Mouse (Mus musculus): ENCODE data around the gene Rfwd3. TPM values are rescaled to one million over a fixed set of nuclear protein-coding genes. Genes with fewer than 3 reads are reported as not detected.
"Not testable (repeated sequence)": the region's sequence is repeated elsewhere in the genome, so short reads cannot be mapped to it uniquely, and the experiment has no call there.

Gene Rfwd3
- polyA plus RNA-seq, 1 experiment from 2014 or later: 45.2 TPM

- H3K4me1 ChIP-seq: not testable (repeated sequence)
Observed at GRCm38 (mm10) chr8:111246864-111247263, 53.2 kb downstream of the Rfwd3 start.

DNA sequence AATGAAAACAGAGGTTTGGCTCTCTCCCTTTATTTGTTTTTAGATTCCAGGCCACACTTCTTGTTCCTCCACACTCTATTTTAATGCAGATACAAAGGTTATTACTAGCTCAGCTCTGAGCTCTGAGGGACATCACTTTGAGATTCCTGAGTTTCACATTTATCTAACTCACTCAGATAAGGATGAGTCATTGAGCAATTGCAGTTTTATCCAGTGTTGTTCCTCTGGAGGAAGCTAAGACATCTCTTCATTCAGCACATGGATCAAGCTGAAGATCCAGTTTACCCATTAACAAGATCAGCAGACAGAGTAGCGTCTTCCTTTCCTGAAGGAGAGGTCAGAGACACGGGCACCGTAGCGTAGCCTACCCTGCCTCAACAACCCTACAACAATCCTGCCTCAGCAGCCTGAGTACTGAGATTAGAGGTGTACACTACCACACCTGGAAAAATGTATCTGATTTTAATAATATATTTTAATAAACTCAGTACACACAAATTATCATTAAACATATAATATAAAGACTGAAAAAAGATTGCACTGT, 53.7 kb downstream of the Rfwd3 start:
- Histone ChIP-seq H3K4me2 (no peak overlapping the region), H3K4me3 (replicated peaks) (no peak overlapping the region), H3K27ac (no peak overlapping the region), H3K27me3 (replicated peaks) (no peaks in the 10 kb centered on the region), H3K36me3 (no peaks in the 10 kb centered on the region), H3K9ac (no peak overlapping the region), H3K9me3 (no peaks in the 10 kb centered on the region), H3K4me1 (no peaks in the 10 kb centered on the region)
- ATAC-seq (ENCODE audit: insufficient read depth, low FRiP score, low read depth): no peak
- WGBS: 72% methylated on average over 4 of the region's 4 CpGs

More at GRCm38 (mm10) chr8:111246864-111247263, 53.2 kb downstream of the Rfwd3 start:
- H3K4me3 ChIP-seq (replicated peaks); H3K9ac ChIP-seq; H3K9me3 ChIP-seq; H3K36me3 ChIP-seq; H3K4me2 ChIP-seq; ATAC-seq (ENCODE audit: insufficient read depth, low FRiP score, low read depth); H3K27me3 ChIP-seq (replicated peaks); H3K27ac ChIP-seq: not testable (repeated sequence)
- WGBS: 96% methylated on average over 1 of the region's 1 CpGs

GRCm38 (mm10) chr8:111237301-111237700, 62.7 kb downstream of the Rfwd3 start:
- Histone ChIP-seq H3K4me3 (replicated peaks) (no peak overlapping the region), H3K4me1 (no peaks in the 10 kb centered on the region), H3K9ac (no peak overlapping the region), H3K36me3 (no peaks in the 10 kb centered on the region), H3K27me3 (replicated peaks) (no peaks in the 10 kb centered on the region), H3K9me3 (no peaks in the 10 kb centered on the region), H3K4me2 (no peak overlapping the region), H3K27ac (no peak overlapping the region)
- no peak for ATAC-seq (ENCODE audit: insufficient read depth, low FRiP score, low read depth)
- WGBS: 79% methylated on average over 3 of the region's 3 CpGs

DNA sequence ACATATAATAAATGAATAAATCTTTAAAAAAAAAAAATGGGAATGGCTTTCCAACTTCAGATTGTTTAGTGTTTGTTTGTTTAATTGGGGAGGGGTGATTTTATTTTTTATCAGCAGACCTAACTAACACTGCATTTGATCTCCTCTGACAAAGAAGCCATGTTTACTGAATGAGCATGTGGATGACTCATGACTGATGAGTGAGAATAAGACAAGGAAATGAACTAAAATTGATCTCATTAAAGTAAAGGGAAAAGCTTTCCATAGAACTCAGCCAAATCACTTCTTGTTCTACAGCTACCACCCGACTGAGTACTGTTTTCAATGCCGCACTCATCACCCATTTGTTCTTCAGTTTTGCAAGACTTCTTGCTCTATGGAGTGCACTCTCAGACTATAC, 66.3 kb downstream of the Rfwd3 start:
- Histone ChIP-seq H3K4me3 (replicated peaks) (no peak overlapping the region), H3K4me1 (no peaks in the 10 kb centered on the region), H3K9ac (no peak overlapping the region), H3K36me3 (no peaks in the 10 kb centered on the region), H3K27ac (no peak overlapping the region), H3K4me2 (no peak overlapping the region), H3K9me3 (no peaks in the 10 kb centered on the region), H3K27me3 (replicated peaks) (no peaks in the 10 kb centered on the region)
- no peak for ATAC-seq (ENCODE audit: insufficient read depth, low FRiP score, low read depth)
- 91% methylated on average over 2 of the region's 2 CpGs for WGBS

DNA sequence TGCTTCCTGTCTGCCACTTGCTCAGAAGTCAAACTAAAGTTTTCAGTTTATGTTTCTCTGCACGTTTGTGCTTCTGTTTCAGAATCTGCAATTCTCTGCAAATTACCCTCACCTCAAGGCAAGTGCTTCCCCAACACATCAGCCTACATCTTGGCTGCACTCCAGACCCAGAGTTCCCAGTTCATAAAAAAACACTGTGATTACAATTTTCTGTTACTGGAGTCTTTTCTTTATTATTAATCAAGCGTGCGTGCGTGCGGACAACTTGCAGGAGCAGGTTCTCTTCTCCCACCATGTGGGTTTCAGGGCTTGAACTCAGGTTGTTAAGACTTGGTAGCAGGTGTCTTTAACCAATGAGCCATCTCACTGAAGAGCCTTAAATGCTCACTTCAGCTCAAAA, 75.9 kb downstream of the Rfwd3 start:
- H3K27me3 ChIP-seq (replicated peaks): no peaks in the 10 kb centered on the region
- no peak overlapping the region for H3K9ac ChIP-seq
- no peak overlapping the region for H3K4me3 ChIP-seq (replicated peaks)
- no peaks in the 10 kb centered on the region for H3K36me3 ChIP-seq
- no peak overlapping the region for H3K4me2 ChIP-seq
- no peaks in the 10 kb centered on the region for H3K9me3 ChIP-seq
- whole genome bisulfite sequencing: 54% methylated on average over 5 of the region's 5 CpGs
- H3K4me1 ChIP-seq: no peaks in the 10 kb centered on the region
- no peak overlapping the region for H3K27ac ChIP-seq
- no peak for ATAC-seq (ENCODE audit: insufficient read depth, low FRiP score, low read depth)

Other genes starting within 250 kb of the Rfwd3 start
- gene Exosc6, start 243.9 kb downstream of the Rfwd3 start, polyA plus RNA-seq (2015; fragmentation: Nextera tagmentation; extraction: Ambion mirVana): 17.7 and 20.5 TPM in 2 replicates
- not detected in 2 replicates for gene Clec18a, start 207.8 kb downstream of the Rfwd3 start, polyA plus RNA-seq (2015; fragmentation: Nextera tagmentation; extraction: Ambion mirVana)
- 8.6 and 9.6 TPM in 2 replicates for gene Pdpr, start 205.6 kb downstream of the Rfwd3 start, polyA plus RNA-seq (2015; fragmentation: Nextera tagmentation; extraction: Ambion mirVana)
- gene Glg1, start 41.0 kb downstream of the Rfwd3 start, polyA plus RNA-seq (2015; fragmentation: Nextera tagmentation; extraction: Ambion mirVana): 63.4 and 63.7 TPM in 2 replicates
- gene Mlkl, start 38.0 kb upstream of the Rfwd3 start, polyA plus RNA-seq (2015; fragmentation: Nextera tagmentation; extraction: Ambion mirVana): 2.4 TPM in 2 replicates
- gene Fa2h, start 93.6 kb upstream of the Rfwd3 start, polyA plus RNA-seq (2015; fragmentation: Nextera tagmentation; extraction: Ambion mirVana): 4.3 TPM in 2 replicates
- 5.5 and 5.8 TPM in 2 replicates for gene Wdr59, start 221.9 kb upstream of the Rfwd3 start, polyA plus RNA-seq (2015; fragmentation: Nextera tagmentation; extraction: Ambion mirVana)
- 31.1 and 32.9 TPM in 2 replicates for gene Znrf1, start 235.9 kb upstream of the Rfwd3 start, polyA plus RNA-seq (2015; fragmentation: Nextera tagmentation; extraction: Ambion mirVana)

Measured in stomach, embryonic 15.5 days (tissue).